Mouse (Mus musculus): Measurements from ENCODE around the gene Cux1.

The Cux1 gene

GRCm38 (mm10) chr5:136198474-136199391 lies 368.6 kb downstream of the Cux1 start, which contains the start of gene Prkrip1:
Prkrip1 (minus strand) TSS chr5:136198963.
- peak; percentile 91 to 96 for DNase-seq (ENCODE audit: low spot score in 2 of 2)
